Mouse (Mus musculus) kidney, postnatal 4 days (tissue): ENCODE measurements around the gene Add3.
"Not testable (repeated sequence)": the region's sequence is repeated elsewhere in the genome, so short reads cannot be mapped to it uniquely, and the experiment has no call there.

Source experiments
- DNase-seq, 2 experiments: peaks; one replicate each; pipeline ENCODE4 v3.0.0; 2021; ENCODE audit warnings: mixed read lengths in 2 of 2

The Add3 gene

DNA sequence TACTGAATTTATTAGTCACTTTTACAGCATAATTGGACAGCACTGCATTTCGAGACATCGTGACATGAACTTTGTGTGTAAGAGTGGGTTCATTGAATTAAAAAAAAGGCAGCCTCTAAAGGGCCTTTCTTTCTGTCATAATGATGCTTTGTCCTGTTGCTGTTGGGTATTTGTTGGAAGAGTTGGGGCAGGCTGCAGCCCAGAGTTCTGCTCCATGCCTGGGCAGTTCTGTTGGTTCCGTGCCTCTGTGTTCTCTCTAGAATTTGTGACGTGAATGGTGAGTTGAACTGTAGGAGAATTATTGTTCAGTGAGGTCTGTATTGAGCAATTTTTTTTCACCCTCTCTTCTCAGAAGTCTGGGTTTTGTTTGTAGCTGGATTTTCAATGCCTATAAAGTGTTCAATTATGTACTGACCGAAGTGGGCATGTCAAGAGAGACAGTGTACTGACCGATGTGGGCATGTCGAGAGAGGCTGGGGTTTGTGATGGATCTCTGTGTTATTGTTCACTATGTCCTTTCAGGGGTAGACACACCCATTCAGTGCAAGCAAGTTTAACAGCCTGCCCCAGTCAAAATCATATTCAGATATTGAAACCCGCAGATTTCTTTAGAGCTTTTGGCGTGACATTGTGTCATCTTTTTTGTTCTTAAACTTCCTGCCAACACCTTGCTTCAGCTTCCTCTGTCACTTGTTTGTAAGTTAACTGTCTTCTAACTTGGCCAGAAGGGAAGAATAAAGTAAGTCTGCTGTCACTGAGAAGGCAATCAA is 54.7 kb downstream of the Add3 start:
- no peak for DNase-seq

DNA sequence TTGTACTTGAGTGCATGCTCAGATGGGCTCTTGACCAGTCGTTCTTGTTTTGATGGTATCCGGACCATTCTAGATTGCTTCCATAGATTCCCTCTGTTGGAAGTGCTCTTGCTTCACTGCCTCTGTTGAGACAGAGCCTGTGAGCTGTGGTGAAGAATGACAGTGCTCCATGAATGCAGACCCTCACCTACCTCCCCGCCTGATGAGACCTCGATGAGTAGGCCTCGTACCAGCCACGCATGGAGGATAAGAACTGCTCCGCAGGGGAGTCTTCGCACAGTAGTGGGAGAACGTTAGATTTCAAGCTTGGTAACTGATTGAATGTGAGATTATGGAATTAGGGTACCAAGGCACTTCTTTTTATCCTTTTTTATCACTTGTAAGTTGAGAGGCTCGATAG is 56.7 kb downstream of the Add3 start:
- DNase-seq, result no peak

DNA sequence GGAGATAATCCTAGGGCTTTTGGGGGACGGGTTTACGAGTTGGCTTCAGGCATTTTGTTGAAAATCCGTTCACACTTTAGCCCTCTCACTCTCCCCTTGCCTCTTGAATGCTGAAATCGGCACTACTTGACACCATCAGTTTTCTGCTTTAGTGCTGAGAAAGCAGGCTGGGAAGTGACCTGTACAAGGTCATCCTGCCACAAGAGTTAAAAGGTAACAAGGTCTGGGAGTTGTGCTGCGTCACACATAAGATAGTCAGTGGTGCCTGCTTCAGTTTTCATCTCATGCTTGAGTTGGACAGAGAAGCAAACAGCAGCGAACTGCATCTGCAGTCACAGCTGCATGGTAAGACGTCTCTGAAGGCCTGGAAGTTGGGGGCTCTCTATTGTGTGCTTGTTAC is 57.5 kb downstream of the Add3 start:
- no peak for DNase-seq

DNA sequence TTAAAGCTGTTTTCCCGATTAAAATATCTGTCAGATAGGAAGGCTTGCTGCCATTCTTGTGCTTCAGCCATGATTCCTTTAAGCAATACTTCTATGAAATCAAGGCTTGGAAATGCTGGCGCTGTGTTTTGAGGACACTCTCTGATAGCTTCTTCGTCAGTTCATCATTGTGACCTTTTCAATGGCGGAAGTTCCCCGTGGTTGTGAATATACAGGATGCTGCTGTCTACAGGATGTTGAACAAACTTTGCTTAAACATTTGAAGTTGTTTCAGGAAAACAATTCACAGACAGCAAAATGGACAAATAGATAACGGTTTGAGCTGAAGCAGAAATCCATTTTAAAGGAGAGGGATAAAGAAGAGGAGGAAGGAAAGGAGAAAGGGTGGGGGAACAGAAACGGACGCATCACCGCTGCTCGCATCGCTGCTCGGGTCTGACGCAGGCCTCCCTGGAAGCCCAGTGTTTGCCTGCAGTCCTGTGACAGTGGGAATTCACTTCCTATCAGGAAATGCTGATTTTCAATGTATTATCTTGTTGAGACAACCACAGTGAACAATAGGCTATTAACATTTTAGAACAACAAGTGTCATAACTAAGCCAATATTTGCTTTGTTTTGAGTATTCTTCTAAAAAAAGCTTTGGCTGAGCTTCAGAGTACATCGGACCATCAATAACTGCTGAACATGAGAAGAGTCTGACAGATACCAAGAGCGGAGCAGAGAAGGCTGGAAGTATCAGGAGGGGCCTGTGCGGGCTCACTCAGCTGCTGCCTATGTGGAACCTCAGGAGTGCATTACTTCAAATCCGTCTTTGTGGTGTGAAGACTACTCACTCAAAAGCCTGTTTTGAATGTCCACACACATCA is 58.7 kb downstream of the Add3 start:
- DNase-seq, result peak in 1 of 2 experiments; percentile 27

DNA sequence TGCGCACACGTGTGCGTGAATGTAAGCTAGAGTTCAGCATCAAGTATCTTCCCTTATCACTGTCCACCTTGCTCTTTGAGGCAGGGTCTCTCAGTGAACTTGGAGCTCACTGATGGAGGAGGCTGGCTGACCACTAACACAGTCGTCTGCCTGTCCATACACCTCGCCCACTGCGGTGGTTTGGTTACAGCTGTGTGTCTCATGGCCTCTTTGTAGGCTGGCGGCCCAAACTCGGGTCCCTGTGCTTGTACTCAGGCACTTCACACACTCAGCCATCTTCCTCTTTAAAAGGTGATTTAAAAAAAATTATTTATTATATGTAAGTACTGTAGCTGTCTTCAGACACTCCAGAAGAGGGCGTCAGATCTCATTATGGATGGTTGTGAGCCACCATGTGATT is 59.5 kb downstream of the Add3 start:
- no peak for DNase-seq

DNA sequence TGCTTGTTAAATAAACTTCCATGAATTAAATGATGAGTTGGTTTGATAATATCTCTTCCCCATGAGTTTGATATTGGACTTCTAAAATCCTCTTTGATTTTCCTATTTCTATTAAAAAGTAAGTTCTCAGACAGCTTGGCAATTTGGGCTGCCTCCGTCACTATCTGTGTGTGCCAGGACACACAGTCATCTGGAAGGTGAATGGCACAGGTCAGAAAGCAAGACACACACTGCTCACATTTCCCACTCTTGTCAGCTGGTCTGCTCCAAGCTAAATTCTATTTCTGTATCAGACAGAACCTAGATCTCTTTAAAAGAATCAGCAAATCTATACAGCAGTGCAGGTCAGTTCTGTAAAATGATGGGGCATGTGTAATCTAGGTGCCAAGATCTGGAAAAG is 61.9 kb downstream of the Add3 start:
- no peak for DNase-seq

DNA sequence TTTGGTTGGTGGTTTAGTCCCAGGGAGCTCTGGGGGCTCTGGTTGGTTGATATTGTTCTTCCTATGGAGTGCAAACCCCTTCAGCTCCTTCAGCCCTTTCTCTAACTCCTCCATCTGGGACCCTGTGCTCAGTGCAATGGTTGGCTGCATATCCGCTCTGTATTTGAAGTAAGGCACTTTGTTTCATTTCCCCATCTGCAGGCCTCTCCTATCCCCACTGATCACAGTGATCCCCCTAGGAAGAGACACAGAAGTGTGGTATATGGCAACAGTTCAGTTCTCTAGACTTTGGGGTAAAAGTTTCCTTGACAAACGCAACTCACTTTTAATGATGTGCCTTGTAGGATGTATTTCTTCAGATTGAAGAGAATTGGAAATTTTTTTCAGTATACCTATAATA is 66.7 kb downstream of the Add3 start:
- no peak for DNase-seq

DNA sequence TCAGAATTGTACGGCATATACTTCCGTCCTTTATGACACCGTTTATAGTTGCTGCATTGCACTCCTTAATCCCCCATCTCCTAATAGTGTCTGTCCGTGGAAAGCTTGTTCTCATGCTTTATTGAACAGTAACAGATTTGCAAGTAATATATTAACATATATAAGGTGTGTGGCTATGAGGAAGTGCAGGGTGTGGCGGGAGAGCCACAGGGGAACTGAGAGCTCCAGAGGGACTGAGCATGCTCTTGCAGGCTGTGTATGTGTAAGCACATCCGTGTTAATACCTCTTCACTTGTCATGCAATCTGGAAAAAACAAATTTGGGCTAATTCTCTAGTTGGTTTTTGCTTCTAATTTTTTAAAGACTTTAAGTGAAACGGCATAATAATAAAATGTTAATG is 68.6 kb downstream of the Add3 start:
- no peak for DNase-seq

DNA sequence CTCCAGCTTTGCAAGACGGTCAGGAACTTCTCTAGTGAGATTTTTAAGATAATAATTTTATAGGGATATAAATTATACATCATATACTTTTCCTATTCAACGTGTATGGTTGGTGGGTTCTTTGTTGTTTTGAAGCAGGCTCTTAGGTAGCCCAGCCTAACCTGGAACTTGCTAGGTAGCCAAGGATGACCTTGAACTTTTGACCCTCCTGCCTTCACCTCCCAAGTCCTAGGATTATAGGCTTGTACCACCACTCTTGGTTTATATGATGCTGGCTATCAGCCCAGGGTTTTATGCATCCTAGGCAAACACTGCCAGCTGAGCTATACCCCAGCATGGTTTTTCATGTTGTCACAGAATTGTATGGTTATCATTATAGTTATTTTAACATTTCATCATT is 70.0 kb downstream of the Add3 start:
- DNase-seq, result no peak

DNA sequence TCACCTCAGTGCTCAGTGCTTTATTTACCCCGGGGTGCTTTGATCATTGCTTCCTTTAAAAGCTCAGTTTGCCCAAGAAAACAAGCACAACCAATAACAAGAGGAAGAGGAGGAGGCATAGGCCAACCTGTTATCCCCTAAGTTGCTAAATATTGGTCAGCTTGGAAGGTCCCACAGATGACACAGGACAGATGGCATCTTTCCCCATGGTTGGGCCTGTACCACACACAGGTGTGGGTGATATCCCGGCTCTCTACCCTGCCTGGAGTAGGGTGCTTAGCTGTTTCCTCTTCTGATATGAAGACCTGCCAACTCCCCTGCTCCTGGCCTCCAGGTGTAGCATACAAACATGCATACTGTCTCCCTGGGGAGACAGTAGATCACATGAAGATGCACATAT is 75.1 kb downstream of the Add3 start:
- no peak for DNase-seq

DNA sequence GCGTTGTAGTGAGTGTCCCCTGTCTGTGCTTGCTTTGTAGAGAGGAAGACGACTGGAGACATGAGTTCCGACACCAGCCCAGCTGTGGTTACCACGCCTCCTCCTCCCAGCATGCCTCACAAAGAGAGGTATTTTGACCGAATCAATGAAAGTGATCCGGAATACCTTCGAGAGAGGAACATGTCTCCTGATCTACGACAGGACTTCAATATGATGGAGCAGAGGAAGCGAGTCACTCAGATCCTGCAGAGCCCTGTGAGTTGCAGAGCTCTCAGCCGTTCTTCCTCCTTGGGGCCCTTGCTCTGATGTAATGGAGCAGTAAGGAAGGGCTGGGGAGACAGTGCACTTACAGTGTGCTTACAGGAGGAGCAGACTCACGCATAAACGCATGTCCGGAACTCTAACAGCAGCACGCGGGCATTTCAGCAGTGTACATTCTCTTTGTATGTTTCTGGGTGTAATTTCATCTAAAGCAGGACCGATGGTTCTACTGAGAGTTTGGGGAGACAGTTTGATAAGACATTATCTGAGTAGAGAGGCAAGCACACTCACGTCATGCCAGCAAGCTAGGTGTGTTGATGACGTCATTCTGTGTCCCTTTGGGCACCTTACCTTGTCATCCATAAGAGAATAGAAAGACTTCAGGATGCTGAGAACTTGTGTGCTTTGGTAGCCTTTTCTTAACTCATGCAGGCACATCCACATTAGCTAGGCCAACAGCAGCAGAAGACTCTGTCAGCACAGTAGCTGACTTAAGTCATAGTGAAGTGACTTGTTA is 76.7 kb downstream of the Add3 start:
- no peak for DNase-seq

DNA sequence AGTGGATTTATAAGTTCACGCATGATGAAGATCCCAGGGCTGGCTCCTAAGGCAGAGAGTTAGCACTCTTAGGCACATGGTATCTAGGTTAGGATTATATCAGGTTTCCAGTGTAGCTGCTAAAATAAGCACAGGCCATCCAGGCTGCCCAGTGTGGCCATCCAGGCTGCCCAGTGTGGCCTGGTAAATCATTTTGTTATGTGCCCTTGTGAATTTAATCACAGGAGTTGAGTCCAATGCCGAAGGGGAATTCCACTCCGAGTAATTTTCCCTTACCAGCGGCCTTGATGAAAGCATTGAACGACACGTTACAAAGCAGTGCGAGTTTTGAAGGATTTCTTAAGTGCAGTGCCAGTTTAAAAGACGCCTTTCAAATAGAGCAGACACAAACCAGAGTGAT is 77.6 kb downstream of the Add3 start:
- no peak for DNase-seq

DNA sequence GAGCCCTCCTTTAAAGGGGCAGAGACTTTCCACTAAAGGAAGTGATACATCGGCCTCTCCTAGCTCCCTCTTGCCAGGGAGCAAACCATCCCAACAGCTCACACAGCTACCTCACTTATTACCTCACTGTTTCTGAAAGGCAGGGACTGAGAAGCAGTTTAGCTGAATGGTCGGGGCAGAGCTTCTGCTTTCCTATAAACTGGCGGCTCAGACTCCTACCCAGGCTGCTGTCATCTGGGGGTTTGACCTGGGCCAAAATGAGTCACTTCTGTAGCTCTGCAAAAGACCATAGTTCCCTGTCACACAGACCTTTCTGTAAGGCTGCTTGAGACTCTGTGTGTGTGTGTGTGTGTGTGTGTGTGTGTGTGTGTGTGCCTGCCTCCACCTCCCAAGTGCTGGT is 79.1 kb downstream of the Add3 start:
- DNase-seq, result no peak

DNA sequence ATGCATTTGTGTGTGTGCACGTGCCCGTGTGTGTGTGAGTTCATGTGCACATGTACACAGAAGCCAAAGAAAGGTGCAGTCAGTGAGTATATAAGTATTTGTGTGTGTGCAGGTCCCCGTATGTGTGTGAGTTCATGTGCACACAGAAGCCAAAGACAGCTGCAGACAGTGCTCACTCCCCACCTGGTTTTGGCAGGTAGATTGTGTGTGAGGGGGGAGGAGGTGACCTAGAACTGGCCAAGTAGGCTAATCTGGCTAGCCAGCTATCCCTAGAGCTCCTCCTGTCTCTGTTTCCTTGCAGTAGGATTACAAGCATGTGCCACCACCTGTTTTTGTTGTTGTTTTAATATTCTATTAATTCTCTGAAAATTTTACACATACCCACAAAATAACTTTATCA is 80.9 kb downstream of the Add3 start:
- no peak for DNase-seq

DNA sequence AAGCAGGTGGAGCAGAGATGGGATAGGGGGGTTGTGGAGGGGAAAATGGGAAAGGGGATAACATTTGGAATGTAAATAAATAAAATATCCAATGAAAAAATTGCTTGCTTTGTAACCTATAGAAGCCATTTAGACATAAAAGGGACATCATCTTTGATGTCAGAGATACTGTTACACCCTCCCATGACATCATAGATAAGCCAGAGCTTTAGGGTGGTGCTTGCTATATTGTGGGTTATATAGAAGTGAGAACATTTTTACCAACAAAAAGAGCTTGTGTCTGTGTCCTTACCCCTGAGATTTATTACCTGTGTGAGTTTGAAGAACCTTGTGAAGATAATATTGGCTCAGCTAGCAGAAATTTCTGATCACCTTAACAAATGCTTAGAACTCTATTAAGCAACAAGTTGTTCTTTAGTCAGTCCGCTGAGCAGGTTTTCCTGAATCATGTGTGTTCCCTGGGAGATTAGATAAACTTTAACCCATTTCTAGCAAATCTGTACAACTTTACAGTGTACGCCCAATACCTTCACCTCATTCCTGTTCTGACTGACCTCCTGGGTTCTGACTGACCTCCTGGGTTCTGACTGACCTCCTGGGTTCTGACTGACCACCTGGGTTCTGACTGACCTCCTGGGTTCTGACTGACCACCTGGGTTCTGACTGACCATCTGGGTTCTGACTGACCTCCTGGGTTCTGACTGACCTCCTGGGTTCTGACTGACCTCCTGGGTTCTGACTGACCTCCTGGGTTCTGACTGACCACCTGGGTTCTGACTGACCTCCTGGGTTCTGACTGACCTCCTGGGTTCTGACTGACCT is 85.2 kb downstream of the Add3 start:
- DNase-seq, result not testable (repeated sequence)

DNA sequence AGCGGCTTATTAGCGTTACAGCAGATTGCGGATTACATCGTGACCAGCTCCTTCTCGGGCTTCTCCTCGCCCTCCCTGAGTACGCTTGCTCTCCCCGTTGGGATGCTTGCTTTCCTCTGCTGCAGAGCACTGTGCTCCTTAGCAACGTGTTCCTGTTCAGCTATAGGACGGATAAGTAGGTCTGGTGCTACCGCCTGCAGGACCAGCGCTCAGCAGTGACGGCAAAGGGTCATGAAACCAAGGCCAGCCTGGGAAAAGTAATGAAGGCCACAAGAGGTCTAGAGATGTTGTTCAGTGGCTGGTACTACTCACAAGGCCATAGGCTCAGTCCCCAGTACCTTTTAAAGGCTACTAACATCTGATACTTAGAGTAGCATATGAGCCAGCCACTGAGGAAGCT is 86.4 kb downstream of the Add3 start:
- DNase-seq, result no peak

DNA sequence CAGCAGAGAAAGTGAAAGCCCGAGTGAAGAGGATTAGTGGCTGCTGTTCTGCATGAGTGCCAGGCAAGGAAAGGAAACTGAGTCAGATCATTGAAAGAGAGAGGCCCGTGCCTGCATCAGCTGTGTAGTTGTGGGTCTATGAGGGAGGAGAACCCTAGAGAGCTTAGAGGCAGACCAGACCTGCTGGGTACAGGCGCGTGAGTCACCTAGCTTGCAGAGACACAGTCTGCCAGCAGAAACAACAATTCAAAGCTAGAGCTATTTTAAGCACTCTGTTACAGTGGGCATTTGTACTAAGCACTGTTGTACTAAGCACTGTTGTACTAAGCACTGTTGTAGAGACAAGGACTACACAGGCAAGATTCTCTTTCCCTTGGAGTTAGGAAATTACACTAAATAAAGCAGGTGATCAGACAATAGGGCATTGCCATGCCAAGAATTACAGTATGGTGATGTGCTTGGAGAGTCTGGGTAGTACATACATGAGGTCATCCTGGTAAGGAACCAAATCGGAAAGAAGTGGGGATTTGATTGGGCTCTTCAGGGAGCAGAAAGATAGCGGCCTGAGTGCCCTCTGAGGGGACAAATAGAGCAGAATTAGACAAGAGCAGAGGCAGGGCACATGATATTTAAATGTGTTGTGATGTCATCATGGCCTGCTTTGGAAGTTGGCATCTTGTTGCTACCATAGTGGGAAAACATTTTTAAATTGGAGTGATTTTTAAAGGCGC is 88.0 kb downstream of the Add3 start:
- DNase-seq, result no peak

DNA sequence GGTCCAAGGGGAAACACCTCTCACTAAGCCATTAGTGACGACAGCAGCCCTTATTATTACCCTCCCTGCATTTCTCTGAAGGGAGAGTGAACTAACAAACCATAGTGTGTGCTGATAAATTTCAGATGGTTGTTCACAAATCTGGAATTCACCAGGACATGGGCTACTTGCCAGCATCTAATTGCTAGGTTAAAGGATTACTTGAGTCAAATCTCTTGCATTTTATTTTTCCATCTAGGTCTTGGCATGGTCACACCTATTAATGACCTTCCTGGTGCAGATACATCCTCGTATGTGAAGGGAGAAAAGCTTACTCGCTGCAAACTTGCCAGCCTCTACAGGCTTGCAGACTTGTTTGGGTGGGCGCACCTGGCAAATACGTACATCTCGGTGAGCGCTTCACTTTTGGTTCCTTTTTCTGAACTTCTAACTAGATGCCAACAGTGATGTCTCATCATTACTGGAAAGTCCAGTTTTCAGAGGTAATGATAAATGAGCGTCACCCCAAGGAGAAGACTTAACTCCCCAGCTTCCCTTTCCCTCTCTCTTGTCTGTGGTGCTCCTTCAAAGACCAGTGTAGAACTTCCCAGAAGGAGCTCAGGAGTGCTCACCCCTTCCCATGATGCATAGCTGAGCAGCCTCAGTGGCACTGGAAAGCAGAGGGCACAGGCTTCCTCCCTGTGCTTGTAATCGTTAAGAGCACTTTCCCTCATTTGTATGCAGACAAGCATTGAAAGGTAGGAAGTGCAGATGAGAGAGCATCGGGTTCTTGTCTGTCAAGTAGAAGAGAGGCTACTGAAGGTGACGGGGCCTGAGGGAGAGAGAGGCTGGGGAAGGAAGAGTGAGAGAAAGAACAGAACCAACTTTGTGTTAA is 90.9 kb downstream of the Add3 start:
- DNase-seq, result no peak

DNA sequence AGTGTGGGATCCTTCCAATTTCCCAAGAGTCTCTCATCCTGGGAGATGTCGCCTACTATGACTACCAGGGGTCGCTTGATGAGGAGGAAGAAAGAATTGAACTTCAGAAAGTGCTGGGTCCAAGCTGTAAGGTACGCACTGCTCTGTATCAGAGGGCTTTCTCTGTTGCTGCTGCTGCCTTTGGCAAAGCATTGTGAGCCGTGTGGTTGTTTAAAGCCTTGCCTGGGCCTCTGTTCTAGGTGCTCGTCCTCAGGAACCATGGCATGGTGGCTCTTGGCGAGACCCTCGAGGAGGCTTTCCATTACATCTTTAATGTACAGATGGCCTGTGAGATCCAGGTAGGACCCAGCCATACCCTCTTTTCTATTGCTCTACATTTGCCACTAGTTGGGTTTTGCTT is 93.3 kb downstream of the Add3 start:
- no peak for DNase-seq

DNA sequence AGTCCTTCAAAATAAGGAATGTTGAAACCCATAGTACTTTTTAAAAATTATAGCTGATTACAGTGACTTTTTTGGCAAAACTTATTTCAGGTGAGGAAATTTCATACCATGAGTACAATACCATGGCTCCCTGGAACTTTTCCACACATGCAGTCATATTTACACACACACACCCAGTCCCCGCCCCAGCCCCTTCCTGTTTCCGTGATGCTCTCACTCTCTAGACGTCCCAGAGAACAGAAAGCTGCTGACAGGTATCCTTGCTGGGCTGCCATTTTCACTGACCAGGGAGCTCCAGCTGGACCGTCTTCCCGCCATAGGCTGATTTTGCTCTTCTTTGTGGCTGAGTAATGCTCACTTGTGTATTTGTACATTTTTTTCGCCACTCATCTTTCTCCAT is 101.6 kb downstream of the Add3 start:
- DNase-seq, result no peak

DNA sequence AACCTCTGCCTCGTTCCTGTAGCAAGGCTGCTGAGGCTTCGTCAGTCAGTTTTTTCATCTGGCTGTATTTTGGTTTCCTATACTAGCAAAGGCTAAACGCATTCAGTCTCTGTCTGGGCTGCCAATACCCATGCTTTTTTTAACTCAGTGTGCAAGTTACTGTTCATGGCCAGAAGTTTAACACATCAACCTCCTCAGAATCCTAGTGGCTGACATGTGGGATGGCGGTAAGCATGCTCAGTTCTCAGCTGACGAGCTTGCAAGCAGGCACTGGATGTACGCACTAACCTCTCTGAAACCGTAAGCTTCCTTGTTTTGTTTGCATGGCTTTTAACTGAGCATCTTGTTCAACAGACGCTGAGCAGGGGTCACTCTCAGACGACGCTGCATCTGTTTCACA is 103.7 kb downstream of the Add3 start:
- no peak for DNase-seq
